Mouse (Mus musculus) adipocyte (in vitro differentiated cells): ENCODE data around the gene Trim56.
"Not testable (repeated sequence)": the region's sequence is repeated elsewhere in the genome, so short reads cannot be mapped to it uniquely, and the experiment has no call there.

Experiments
- DNase-seq: peaks from one replicate; pipeline ENCODE4 v3.0.0-alpha.2; 2016; ENCODE audit warnings: low spot score

Trim56 gene

GRCm38 (mm10) chr5:137115866-137116847 lies at the start of gene Trim56:
Trim56 (minus strand) TSS chr5:137116209.
- DNase-seq, result peak; percentile 84

GRCm38 (mm10) chr5:137161853-137162252 lies 45.8 kb upstream of the Trim56 start:
- DNase-seq, result no peak

GRCm38 (mm10) chr5:137159461-137159860 lies 43.5 kb upstream of the Trim56 start:
- no peak for DNase-seq

- DNase-seq, result no peak
Observed at GRCm38 (mm10) chr5:137153289-137153688, 37.3 kb upstream of the Trim56 start.

GRCm38 (mm10) chr5:137152623-137153022 lies 36.6 kb upstream of the Trim56 start:
- DNase-seq, result no peak

GRCm38 (mm10) chr5:137149272-137149882 lies 33.4 kb upstream of the Trim56 start, which contains the start of gene Muc3:
Muc3 (minus strand) TSS chr5:137149322.
- DNase-seq, result not testable (repeated sequence)

- DNase-seq, result no peak
Observed at GRCm38 (mm10) chr5:137140836-137141235, 24.8 kb upstream of the Trim56 start.

- DNase-seq, result no peak
Observed at GRCm38 (mm10) chr5:137138977-137139376, 23.0 kb upstream of the Trim56 start.

- peak; percentile 40 for DNase-seq
Observed at GRCm38 (mm10) chr5:137134959-137135358, 18.9 kb upstream of the Trim56 start.

GRCm38 (mm10) chr5:137131490-137131889 lies 15.5 kb upstream of the Trim56 start:
- peak; percentile 87 for DNase-seq

- no peak for DNase-seq
Observed at GRCm38 (mm10) chr5:137129281-137129680, 13.3 kb upstream of the Trim56 start.

GRCm38 (mm10) chr5:137123516-137123915 lies 7.5 kb upstream of the Trim56 start:
- DNase-seq, result no peak

GRCm38 (mm10) chr5:137122686-137123193 lies 6.7 kb upstream of the Trim56 start:
- DNase-seq, result peak; percentile 81

GRCm38 (mm10) chr5:137121280-137121679 lies 5.3 kb upstream of the Trim56 start:
- DNase-seq, result no peak

GRCm38 (mm10) chr5:137118878-137119277 lies 2.9 kb upstream of the Trim56 start:
- no peak for DNase-seq

- DNase-seq, result not testable (repeated sequence)
Observed at GRCm38 (mm10) chr5:137117994-137118393, 2.0 kb upstream of the Trim56 start.

- no peak for DNase-seq
Observed at GRCm38 (mm10) chr5:137116987-137117386, 978 bp upstream of the Trim56 start.

GRCm38 (mm10) chr5:137114891-137115561 lies 983 bp downstream of the Trim56 start:
- DNase-seq, result no peak

GRCm38 (mm10) chr5:137111542-137112408 lies 4.2 kb downstream of the Trim56 start:
- no peak for DNase-seq

- no peak for DNase-seq
Observed at GRCm38 (mm10) chr5:137110863-137111262, 5.1 kb downstream of the Trim56 start.

- DNase-seq, result no peak
Observed at GRCm38 (mm10) chr5:137109941-137110593, 5.9 kb downstream of the Trim56 start.
